Mouse (Mus musculus): ENCODE measurements around the gene Sult5a1.

Sult5a1 gene

GRCm38 (mm10) chr8:123101244-123101643 is 56.9 kb downstream of the Sult5a1 start:
- no peak for DNase-seq (ENCODE audit: low read depth)

- DNase-seq (ENCODE audit: low read depth) = no peak
Measured at GRCm38 (mm10) chr8:123100288-123100687, 57.8 kb downstream of the Sult5a1 start.

GRCm38 (mm10) chr8:123097786-123098584 is 60.1 kb downstream of the Sult5a1 start:
- no peak for DNase-seq (ENCODE audit: low read depth)

- no peak for DNase-seq (ENCODE audit: low read depth)
Measured at GRCm38 (mm10) chr8:123097216-123097615, 60.9 kb downstream of the Sult5a1 start.

All from c-Kit-positive CD71-negative TER-119-negative erythroid progenitor cells, embryonic 14.5 days (primary cell).